Mouse (Mus musculus): Measurements from ENCODE around the gene Tcirg1. TPM values are rescaled to one million over a fixed set of nuclear protein-coding genes. Genes with fewer than 3 reads are reported as not detected.

Gene Tcirg1
- polyA plus RNA-seq, 1 experiment from 2014 or later, result 16.3 TPM

Other genes starting within 250 kb of the Tcirg1 start
- 5.2 and 5.3 TPM in 2 replicates for gene Lrp5, start 220.6 kb downstream of the Tcirg1 start, polyA plus RNA-seq (2014; fragmentation: Nextera tagmentation; extraction: Ambion mirVana)
- 37.9 and 39.0 TPM in 2 replicates for gene 1810055G02Rik, start 198.8 kb downstream of the Tcirg1 start, polyA plus RNA-seq (2014; fragmentation: Nextera tagmentation; extraction: Ambion mirVana)
- gene Kmt5b, start 139.7 kb downstream of the Tcirg1 start, polyA plus RNA-seq (2014; fragmentation: Nextera tagmentation; extraction: Ambion mirVana), result 28.4 and 30.8 TPM in 2 replicates
- gene Chka, start 55.4 kb downstream of the Tcirg1 start, polyA plus RNA-seq (2014; fragmentation: Nextera tagmentation; extraction: Ambion mirVana), result 38.1 and 46.2 TPM in 2 replicates
- gene Ndufs8, start 5.6 kb upstream of the Tcirg1 start, polyA plus RNA-seq (2014; fragmentation: Nextera tagmentation; extraction: Ambion mirVana), result 248 and 267 TPM in 2 replicates
- gene Aldh3b1, start 22.7 kb upstream of the Tcirg1 start, polyA plus RNA-seq (2014; fragmentation: Nextera tagmentation; extraction: Ambion mirVana), result 0.49 and 1.00 TPM in 2 replicates
- 6.0 and 6.3 TPM in 2 replicates for gene Unc93b1, start 28.1 kb upstream of the Tcirg1 start, polyA plus RNA-seq (2014; fragmentation: Nextera tagmentation; extraction: Ambion mirVana)
- gene Aldh3b3, start 51.5 kb upstream of the Tcirg1 start, polyA plus RNA-seq (2014; fragmentation: Nextera tagmentation; extraction: Ambion mirVana), result not detected in 2 replicates
- gene Aldh3b2, start 65.2 kb upstream of the Tcirg1 start, polyA plus RNA-seq (2014; fragmentation: Nextera tagmentation; extraction: Ambion mirVana), result 1.2 and 1.6 TPM in 2 replicates
- gene Acy3, start 79.4 kb upstream of the Tcirg1 start, polyA plus RNA-seq (2014; fragmentation: Nextera tagmentation; extraction: Ambion mirVana), result 2.3 and 3.5 TPM in 2 replicates
- 0.26 TPM in 1 of 2 replicates, not detected in the other for gene Tbx10, start 85.6 kb upstream of the Tcirg1 start, polyA plus RNA-seq (2014; fragmentation: Nextera tagmentation; extraction: Ambion mirVana)
- 24.2 and 26.6 TPM in 2 replicates for gene Nudt8, start 93.4 kb upstream of the Tcirg1 start, polyA plus RNA-seq (2014; fragmentation: Nextera tagmentation; extraction: Ambion mirVana)
- 1.3 and 1.4 TPM in 2 replicates for gene Gm49405, start 93.5 kb upstream of the Tcirg1 start, polyA plus RNA-seq (2014; fragmentation: Nextera tagmentation; extraction: Ambion mirVana)
- 2.2 TPM in 2 replicates for gene Doc2g, start 96.2 kb upstream of the Tcirg1 start, polyA plus RNA-seq (2014; fragmentation: Nextera tagmentation; extraction: Ambion mirVana)
- 190 and 205 TPM in 2 replicates for gene Ndufv1, start 105.7 kb upstream of the Tcirg1 start, polyA plus RNA-seq (2014; fragmentation: Nextera tagmentation; extraction: Ambion mirVana)
- gene Gstp1, start 130.9 kb upstream of the Tcirg1 start, polyA plus RNA-seq (2014; fragmentation: Nextera tagmentation; extraction: Ambion mirVana), result 405 and 453 TPM in 2 replicates
- 2.2 and 2.3 TPM in 2 replicates for gene Gstp2, start 138.9 kb upstream of the Tcirg1 start, polyA plus RNA-seq (2014; fragmentation: Nextera tagmentation; extraction: Ambion mirVana)
- gene Gstp3, start 152.4 kb upstream of the Tcirg1 start, polyA plus RNA-seq (2014; fragmentation: Nextera tagmentation; extraction: Ambion mirVana), result not detected in 2 replicates
- not detected in 2 replicates for gene Cabp2, start 174.4 kb upstream of the Tcirg1 start, polyA plus RNA-seq (2014; fragmentation: Nextera tagmentation; extraction: Ambion mirVana)
- 58.6 and 69.0 TPM in 2 replicates for gene Cdk2ap2, start 190.0 kb upstream of the Tcirg1 start, polyA plus RNA-seq (2014; fragmentation: Nextera tagmentation; extraction: Ambion mirVana)
- 6.3 and 7.3 TPM in 2 replicates for gene Pitpnm1, start 192.9 kb upstream of the Tcirg1 start, polyA plus RNA-seq (2014; fragmentation: Nextera tagmentation; extraction: Ambion mirVana)
- 68.3 and 85.1 TPM in 2 replicates for gene Aip, start 218.7 kb upstream of the Tcirg1 start, polyA plus RNA-seq (2014; fragmentation: Nextera tagmentation; extraction: Ambion mirVana)
- not detected in 2 replicates for gene Gpr152, start 232.7 kb upstream of the Tcirg1 start, polyA plus RNA-seq (2014; fragmentation: Nextera tagmentation; extraction: Ambion mirVana)
- not detected in 2 replicates for gene Cabp4, start 236.9 kb upstream of the Tcirg1 start, polyA plus RNA-seq (2014; fragmentation: Nextera tagmentation; extraction: Ambion mirVana)
- gene Coro1b, start 241.5 kb upstream of the Tcirg1 start, polyA plus RNA-seq (2014; fragmentation: Nextera tagmentation; extraction: Ambion mirVana), result 108 and 122 TPM in 2 replicates
- gene Ptprcap, start 246.5 kb upstream of the Tcirg1 start, polyA plus RNA-seq (2014; fragmentation: Nextera tagmentation; extraction: Ambion mirVana), result 0.64 and 1.3 TPM in 2 replicates

Data from embryonic facial prominence, embryonic 11.5 days (tissue).